Mouse (Mus musculus) hindbrain, embryonic 14.5 days (tissue): ENCODE results near the gene Dppa3. TPM values are rescaled to one million over a fixed set of nuclear protein-coding genes. Genes with fewer than 3 reads are reported as not detected.

Experiments
- ATAC-seq: fragments of 200-750 bp; cut with Nextera tagmentation; 2 replicates; pipeline ENCODE4 v1.8.0; 2017; ENCODE audit warnings: moderate number of reproducible peaks, mild to moderate bottlenecking, moderate TSS enrichment, moderate library complexity; ENCODE audit not compliant: low FRiP score
- DNase-seq: peaks from one replicate; pipeline ENCODE4 v3.0.0-alpha.2; 2015; ENCODE audit warnings: low spot score
- H3K27ac ChIP-seq: fragments of 300-500 bp; sonication (generic); 2 replicates; pipeline ENCODE4 v1.5.1; 2014; ENCODE audit warnings: mild to moderate bottlenecking, moderate library complexity
- H3K27me3 ChIP-seq: fragments of 300-500 bp; sonication (generic); 2 replicates; pipeline ENCODE4 v1.6.1; 2014; ENCODE audit warnings: mild to moderate bottlenecking, low read length, mixed read lengths; ENCODE audit not compliant: control insufficient read depth, insufficient read depth
- H3K36me3 ChIP-seq: fragments of 300-500 bp; sonication (generic); replicated peaks from 2 replicates; pipeline ENCODE4 v1.6.1; 2014; ENCODE audit not compliant: control insufficient read depth, insufficient read depth
- H3K4me1 ChIP-seq: fragments of 300-500 bp; sonication (generic); replicated peaks from 2 replicates; pipeline ENCODE4 v1.6.1; 2014; ENCODE audit warnings: antibody characterized with exemption, low read length, mixed read lengths; ENCODE audit not compliant: control insufficient read depth, insufficient read depth
- H3K4me2 ChIP-seq: fragments of 300-500 bp; sonication (generic); replicated peaks from 2 replicates; pipeline ENCODE4 v1.6.1; 2014; ENCODE audit warnings: mild to moderate bottlenecking, moderate library complexity
- H3K4me3 ChIP-seq: fragments of 300-500 bp; sonication (generic); replicated peaks from 2 replicates; pipeline ENCODE4 v1.5.1; 2014; ENCODE audit warnings: mild to moderate bottlenecking, low read length
- H3K9ac ChIP-seq: fragments of 300-500 bp; sonication (generic); 2 replicates; pipeline ENCODE4 v1.6.1; 2014
- H3K9me3 ChIP-seq: fragments of 300-500 bp; sonication (generic); 2 replicates; pipeline ENCODE4 v1.6.1; 2016; ENCODE audit warnings: low read length; ENCODE audit not compliant: control insufficient read depth
- WGBS: fragments of 180-500 bp; shearing (Covaris S2); extraction: QIAGEN DNeasy Blood & Tissue Kit; methylation state at CpG from one replicate; pipeline ENCODE4 v1.1.7; 2014; 5-methylcytosine and 5-hydroxymethylcytosine counted together
- polyA plus RNA-seq: library from polyadenylated mRNA; unstranded; fragments of >200 nt; fragmentation: Nextera tagmentation; extraction: Ambion mirVana; gene quantifications from 2 replicates; pipeline ENCODE4 v1.2.1, GENCODE M21; 2014

Dppa3 gene
- polyA plus RNA-seq, 1 experiment from 2014 or later: not detected

GRCm38 (mm10) chr6:122607700-122608099 lies 18.5 kb upstream of the Dppa3 start:
- Histone ChIP-seq H3K9me3 (no peaks in the 10 kb centered on the region), H3K27me3 (no peaks in the 10 kb centered on the region), H3K4me3 (no peak overlapping the region), H3K4me1 (no peaks in the 10 kb centered on the region), H3K4me2 (no peak overlapping the region), H3K27ac (no peak overlapping the region), H3K36me3 (no peaks in the 10 kb centered on the region), H3K9ac (no peak overlapping the region)
- DNase-seq: no peak
- ATAC-seq: no peak
- WGBS: 96% methylated on average over 12 of the region's 12 CpGs

GRCm38 (mm10) chr6:122608434-122609376 lies 17.5 kb upstream of the Dppa3 start:
- Histone ChIP-seq H3K9ac (no peak overlapping the region), H3K4me2 (no peak overlapping the region), H3K36me3 (no peaks in the 10 kb centered on the region), H3K4me3 (no peak overlapping the region), H3K27ac (no peak overlapping the region), H3K9me3 (no peaks in the 10 kb centered on the region), H3K27me3 (no peaks in the 10 kb centered on the region), H3K4me1 (no peaks in the 10 kb centered on the region)
- DNase-seq (no peak), ATAC-seq (no peak)
- WGBS: 72% methylated on average over 10 of the region's 10 CpGs

GRCm38 (mm10) chr6:122609377-122609728 lies 16.9 kb upstream of the Dppa3 start:
- Histone ChIP-seq H3K4me3 (no peak overlapping the region), H3K27ac (no peak overlapping the region), H3K4me1 (no peaks in the 10 kb centered on the region), H3K4me2 (no peak overlapping the region), H3K36me3 (no peaks in the 10 kb centered on the region), H3K9ac (no peak overlapping the region), H3K9me3 (no peaks in the 10 kb centered on the region), H3K27me3 (no peaks in the 10 kb centered on the region)
- 83% methylated on average over 9 of the region's 9 CpGs for WGBS
- ATAC-seq (no peak), DNase-seq (no peak)

GRCm38 (mm10) chr6:122609771-122610170 lies 16.4 kb upstream of the Dppa3 start, which contains the start of gene Gdf3:
TSS of gene Gdf3 (minus strand) at chr6:122610087.
- Histone ChIP-seq H3K27me3 (no peaks in the 10 kb centered on the region), H3K4me3 (no peak within 1 kb of the TSS), H3K9me3 (no peaks in the 10 kb centered on the region), H3K27ac (no peak within 1 kb of the TSS), H3K4me1 (no peaks in the 10 kb centered on the region), H3K4me2 (no peak within 1 kb of the TSS), H3K9ac (no peak within 1 kb of the TSS), H3K36me3 (no peaks in the 10 kb centered on the region)
- no peak for ATAC-seq
- DNase-seq: no peak
- WGBS: 65% methylated on average over 14 of the region's 14 CpGs

GRCm38 (mm10) chr6:122612426-122612825 lies 13.8 kb upstream of the Dppa3 start:
- Histone ChIP-seq H3K9me3 (no peaks in the 10 kb centered on the region), H3K4me2 (no peak overlapping the region), H3K27ac (no peak overlapping the region), H3K9ac (no peak overlapping the region), H3K36me3 (no peaks in the 10 kb centered on the region), H3K4me3 (no peak overlapping the region), H3K27me3 (no peaks in the 10 kb centered on the region), H3K4me1 (no peaks in the 10 kb centered on the region)
- DNase-seq (no peak), ATAC-seq (no peak)
- 86% methylated on average over 4 of the region's 4 CpGs for WGBS

GRCm38 (mm10) chr6:122614047-122614446 lies 12.2 kb upstream of the Dppa3 start:
- no peak overlapping the region for H3K27ac ChIP-seq
- no peak for DNase-seq
- H3K4me3 ChIP-seq: no peak overlapping the region
- no peaks in the 10 kb centered on the region for H3K36me3 ChIP-seq
- no peaks in the 10 kb centered on the region for H3K9me3 ChIP-seq
- 60% methylated on average over 2 of the region's 2 CpGs for WGBS
- H3K4me2 ChIP-seq: no peak overlapping the region
- no peak for ATAC-seq
- no peak overlapping the region for H3K9ac ChIP-seq
- no peaks in the 10 kb centered on the region for H3K4me1 ChIP-seq
- H3K27me3 ChIP-seq: no peaks in the 10 kb centered on the region

- ATAC-seq (no peak), DNase-seq (no peak)
- H3K4me1 ChIP-seq: no peaks in the 10 kb centered on the region
- no peak overlapping the region for H3K4me3 ChIP-seq
- H3K36me3 ChIP-seq: no peaks in the 10 kb centered on the region
- no peak overlapping the region for H3K4me2 ChIP-seq
- no peaks in the 10 kb centered on the region for H3K9me3 ChIP-seq
- no peak overlapping the region for H3K9ac ChIP-seq
- no peak overlapping the region for H3K27ac ChIP-seq
- no peaks in the 10 kb centered on the region for H3K27me3 ChIP-seq
- 71% methylated on average over 3 of the region's 3 CpGs for WGBS
Observed at GRCm38 (mm10) chr6:122616022-122616421, 10.2 kb upstream of the Dppa3 start.

- no peak overlapping the region for H3K9ac ChIP-seq
- H3K27ac ChIP-seq: no peak overlapping the region
- H3K4me2 ChIP-seq: no peak overlapping the region
- no peak for ATAC-seq
- no peaks in the 10 kb centered on the region for H3K4me1 ChIP-seq
- H3K27me3 ChIP-seq: no peaks in the 10 kb centered on the region
- WGBS: 97% methylated on average over 6 of the region's 6 CpGs
- no peak for DNase-seq
- H3K4me3 ChIP-seq: no peak overlapping the region
- H3K9me3 ChIP-seq: no peaks in the 10 kb centered on the region
- H3K36me3 ChIP-seq: no peaks in the 10 kb centered on the region
Observed at GRCm38 (mm10) chr6:122621066-122621465, 5.1 kb upstream of the Dppa3 start.

GRCm38 (mm10) chr6:122624480-122624879 lies 1.7 kb upstream of the Dppa3 start:
- H3K4me1 ChIP-seq: no peaks in the 10 kb centered on the region
- no peaks in the 10 kb centered on the region for H3K36me3 ChIP-seq
- DNase-seq: no peak
- no peak overlapping the region for H3K9ac ChIP-seq
- H3K4me2 ChIP-seq: no peak overlapping the region
- ATAC-seq: no peak
- no peak overlapping the region for H3K4me3 ChIP-seq
- no peak overlapping the region for H3K27ac ChIP-seq
- H3K27me3 ChIP-seq: no peaks in the 10 kb centered on the region
- WGBS: 21% methylated on average over 5 of the region's 5 CpGs
- H3K9me3 ChIP-seq: no peaks in the 10 kb centered on the region
